Mouse (Mus musculus) erythroblast, embryonic 14.5 days (primary cell): Measurements from ENCODE around the gene Als2cr12.

Experiments
- GATA1 ChIP-seq: IDR thresholded peaks from 2 replicates; pipeline ENCODE4 v1.6.1; 2012; ENCODE audit warnings: low read length, inconsistent platforms, mixed read lengths
- TAL1 ChIP-seq: IDR thresholded peaks from 3 replicates; pipeline ENCODE4 v1.6.1; 2012; ENCODE audit warnings: low read length, inconsistent platforms, mixed read lengths

GRCm38 (mm10) chr1:58722115-58722938 is 26.5 kb upstream of the Als2cr12 start:
- TF ChIP-seq GATA1 (no peak), TAL1 (no peak)
